Mouse (Mus musculus): Measurements from ENCODE around the gene Alk. TPM values are rescaled to one million over a fixed set of nuclear protein-coding genes. Genes with fewer than 3 reads are reported as not detected.

Alk gene
- polyA plus RNA-seq, 1 experiment from 2014 or later, result 4.7 TPM

GRCm38 (mm10) chr17:71935336-71935735, 669.1 kb downstream of the Alk start:
- no peak overlapping the region for H3K4me3 ChIP-seq (replicated peaks; ENCODE audit: low read length)
- H3K4me1 ChIP-seq (replicated peaks; ENCODE audit: control insufficient read depth, insufficient read depth, low read length), result no peaks in the 10 kb centered on the region
- ATAC-seq, result no peak
- no peak overlapping the region for H3K27ac ChIP-seq (ENCODE audit: low read length)
- 49% methylated on average over 3 of the region's 3 CpGs for WGBS
- H3K9ac ChIP-seq (replicated peaks; ENCODE audit: low read depth, low read length), result no peak overlapping the region
- no peak overlapping the region for H3K4me2 ChIP-seq (ENCODE audit: low read length)
- H3K36me3 ChIP-seq (ENCODE audit: control insufficient read depth, insufficient read depth), result no peaks in the 10 kb centered on the region
- no peaks in the 10 kb centered on the region for H3K27me3 ChIP-seq (replicated peaks; ENCODE audit: control insufficient read depth, insufficient read depth, low read length)
- H3K9me3 ChIP-seq (ENCODE audit: control insufficient read depth, low read length), result no peaks in the 10 kb centered on the region

GRCm38 (mm10) chr17:71914941-71915340, 689.5 kb downstream of the Alk start:
- Histone ChIP-seq H3K36me3 (ENCODE audit: control insufficient read depth, insufficient read depth) (no peaks in the 10 kb centered on the region), H3K27ac (ENCODE audit: low read length) (no peak overlapping the region), H3K4me3 (replicated peaks; ENCODE audit: low read length) (no peak overlapping the region), H3K4me1 (replicated peaks; ENCODE audit: control insufficient read depth, insufficient read depth, low read length) (peaks cover 4% of the 10 kb centered on the region), H3K4me2 (ENCODE audit: low read length) (no peak overlapping the region), H3K9me3 (ENCODE audit: control insufficient read depth, low read length) (no peaks in the 10 kb centered on the region), H3K27me3 (replicated peaks; ENCODE audit: control insufficient read depth, insufficient read depth, low read length) (no peaks in the 10 kb centered on the region), H3K9ac (replicated peaks; ENCODE audit: low read depth, low read length) (no peak overlapping the region)
- ATAC-seq, result no peak
- 81% methylated on average over 5 of the region's 5 CpGs for WGBS

GRCm38 (mm10) chr17:71914541-71914940, 689.9 kb downstream of the Alk start:
- H3K9ac ChIP-seq (replicated peaks; ENCODE audit: low read depth, low read length), result no peak overlapping the region
- 75% methylated on average over 3 of the region's 3 CpGs for WGBS
- ATAC-seq, result no peak

GRCm38 (mm10) chr17:71913188-71913587, 691.2 kb downstream of the Alk start:
- Histone ChIP-seq H3K27ac (ENCODE audit: low read length) (no peak overlapping the region), H3K4me3 (replicated peaks; ENCODE audit: low read length) (no peak overlapping the region), H3K36me3 (ENCODE audit: control insufficient read depth, insufficient read depth) (no peaks in the 10 kb centered on the region), H3K4me2 (ENCODE audit: low read length) (no peak overlapping the region), H3K9ac (replicated peaks; ENCODE audit: low read depth, low read length) (no peak overlapping the region), H3K27me3 (replicated peaks; ENCODE audit: control insufficient read depth, insufficient read depth, low read length) (no peaks in the 10 kb centered on the region), H3K4me1 (replicated peaks; ENCODE audit: control insufficient read depth, insufficient read depth, low read length) (peaks cover 4% of the 10 kb centered on the region), H3K9me3 (ENCODE audit: control insufficient read depth, low read length) (no peaks in the 10 kb centered on the region)
- ATAC-seq, result no peak
- WGBS, result 77% methylated on average over 3 of the region's 3 CpGs

More at GRCm38 (mm10) chr17:71914541-71914940, 689.9 kb downstream of the Alk start:
- Histone ChIP-seq H3K4me2 (ENCODE audit: low read length) (no peak overlapping the region), H3K9me3 (ENCODE audit: control insufficient read depth, low read length) (no peaks in the 10 kb centered on the region), H3K36me3 (ENCODE audit: control insufficient read depth, insufficient read depth) (no peaks in the 10 kb centered on the region), H3K4me3 (replicated peaks; ENCODE audit: low read length) (no peak overlapping the region), H3K27ac (ENCODE audit: low read length) (no peak overlapping the region), H3K4me1 (replicated peaks; ENCODE audit: control insufficient read depth, insufficient read depth, low read length) (peaks cover 4% of the 10 kb centered on the region), H3K27me3 (replicated peaks; ENCODE audit: control insufficient read depth, insufficient read depth, low read length) (no peaks in the 10 kb centered on the region)

GRCm38 (mm10) chr17:71909107-71909506, 695.3 kb downstream of the Alk start:
- no peak overlapping the region for H3K9ac ChIP-seq (replicated peaks; ENCODE audit: low read depth, low read length)

GRCm38 (mm10) chr17:71881369-71881768, 723.1 kb downstream of the Alk start:
- Histone ChIP-seq H3K4me1 (replicated peaks; ENCODE audit: control insufficient read depth, insufficient read depth, low read length) (no peaks in the 10 kb centered on the region), H3K4me2 (ENCODE audit: low read length) (no peak overlapping the region), H3K9me3 (ENCODE audit: control insufficient read depth, low read length) (no peaks in the 10 kb centered on the region), H3K27ac (ENCODE audit: low read length) (no peak overlapping the region), H3K36me3 (ENCODE audit: control insufficient read depth, insufficient read depth) (no peaks in the 10 kb centered on the region), H3K9ac (replicated peaks; ENCODE audit: low read depth, low read length) (no peak overlapping the region), H3K4me3 (replicated peaks; ENCODE audit: low read length) (no peak overlapping the region), H3K27me3 (replicated peaks; ENCODE audit: control insufficient read depth, insufficient read depth, low read length) (no peaks in the 10 kb centered on the region)
- ATAC-seq, result no peak
- 78% methylated on average over 6 of the region's 6 CpGs for WGBS

More at GRCm38 (mm10) chr17:71909107-71909506, 695.3 kb downstream of the Alk start:
- H3K27ac ChIP-seq (ENCODE audit: low read length), result no peak overlapping the region
- no peak overlapping the region for H3K4me2 ChIP-seq (ENCODE audit: low read length)
- H3K36me3 ChIP-seq (ENCODE audit: control insufficient read depth, insufficient read depth), result no peaks in the 10 kb centered on the region
- H3K27me3 ChIP-seq (replicated peaks; ENCODE audit: control insufficient read depth, insufficient read depth, low read length), result no peaks in the 10 kb centered on the region
- no peaks in the 10 kb centered on the region for H3K9me3 ChIP-seq (ENCODE audit: control insufficient read depth, low read length)
- no peak for ATAC-seq
- no peaks in the 10 kb centered on the region for H3K4me1 ChIP-seq (replicated peaks; ENCODE audit: control insufficient read depth, insufficient read depth, low read length)
- no peak overlapping the region for H3K4me3 ChIP-seq (replicated peaks; ENCODE audit: low read length)
- 54% methylated on average over 3 of the region's 3 CpGs for WGBS

GRCm38 (mm10) chr17:71875492-71875891, 728.9 kb downstream of the Alk start:
- WGBS, result 79% methylated on average over 7 of the region's 7 CpGs
- H3K9me3 ChIP-seq (ENCODE audit: control insufficient read depth, low read length), result 0 out of 2 replicates have a peak, but pooled peaks cover 3% of the 10 kb centered on the region
- H3K4me3 ChIP-seq (replicated peaks; ENCODE audit: low read length), result no peak overlapping the region
- H3K27me3 ChIP-seq (replicated peaks; ENCODE audit: control insufficient read depth, insufficient read depth, low read length), result no peaks in the 10 kb centered on the region
- H3K4me1 ChIP-seq (replicated peaks; ENCODE audit: control insufficient read depth, insufficient read depth, low read length), result no peaks in the 10 kb centered on the region
- H3K36me3 ChIP-seq (ENCODE audit: control insufficient read depth, insufficient read depth), result no peaks in the 10 kb centered on the region
- no peak overlapping the region for H3K9ac ChIP-seq (replicated peaks; ENCODE audit: low read depth, low read length)
- no peak overlapping the region for H3K4me2 ChIP-seq (ENCODE audit: low read length)
- H3K27ac ChIP-seq (ENCODE audit: low read length), result no peak overlapping the region
- no peak for ATAC-seq

GRCm38 (mm10) chr17:71874795-71875194, 729.6 kb downstream of the Alk start:
- Histone ChIP-seq H3K27me3 (replicated peaks; ENCODE audit: control insufficient read depth, insufficient read depth, low read length) (no peaks in the 10 kb centered on the region), H3K4me3 (replicated peaks; ENCODE audit: low read length) (no peak overlapping the region), H3K36me3 (ENCODE audit: control insufficient read depth, insufficient read depth) (no peaks in the 10 kb centered on the region), H3K4me2 (ENCODE audit: low read length) (no peak overlapping the region), H3K9ac (replicated peaks; ENCODE audit: low read depth, low read length) (no peak overlapping the region), H3K27ac (ENCODE audit: low read length) (no peak overlapping the region), H3K4me1 (replicated peaks; ENCODE audit: control insufficient read depth, insufficient read depth, low read length) (0 out of 2 replicates have a peak, but pooled peaks cover under 1% of the 10 kb centered on the region), H3K9me3 (ENCODE audit: control insufficient read depth, low read length) (0 out of 2 replicates have a peak, but pooled peaks cover 3% of the 10 kb centered on the region)
- 93% methylated on average over 9 of the region's 9 CpGs for WGBS
- no peak for ATAC-seq

GRCm38 (mm10) chr17:71874077-71874476, 730.4 kb downstream of the Alk start:
- 35% methylated on average over 6 of the region's 6 CpGs for WGBS

GRCm38 (mm10) chr17:71872976-71873375, 731.5 kb downstream of the Alk start:
- Histone ChIP-seq H3K9ac (replicated peaks; ENCODE audit: low read depth, low read length) (no peak overlapping the region), H3K4me2 (ENCODE audit: low read length) (no peak overlapping the region), H3K4me3 (replicated peaks; ENCODE audit: low read length) (no peak overlapping the region), H3K27ac (ENCODE audit: low read length) (no peak overlapping the region), H3K9me3 (ENCODE audit: control insufficient read depth, low read length) (0 out of 2 replicates have a peak, but pooled peaks cover 3% of the 10 kb centered on the region), H3K27me3 (replicated peaks; ENCODE audit: control insufficient read depth, insufficient read depth, low read length) (0 out of 2 replicates have a peak, but pooled peaks cover 2% of the 10 kb centered on the region), H3K4me1 (replicated peaks; ENCODE audit: control insufficient read depth, insufficient read depth, low read length) (peaks cover 7% of the 10 kb centered on the region; the same call in 1 of the 2 replicates), H3K36me3 (ENCODE audit: control insufficient read depth, insufficient read depth) (no peaks in the 10 kb centered on the region)
- no peak for ATAC-seq
- WGBS, result 70% methylated on average over 5 of the region's 5 CpGs

More at GRCm38 (mm10) chr17:71874077-71874476, 730.4 kb downstream of the Alk start:
- Histone ChIP-seq H3K27ac (ENCODE audit: low read length) (no peak overlapping the region), H3K4me2 (ENCODE audit: low read length) (no peak overlapping the region), H3K9ac (replicated peaks; ENCODE audit: low read depth, low read length) (no peak overlapping the region), H3K36me3 (ENCODE audit: control insufficient read depth, insufficient read depth) (no peaks in the 10 kb centered on the region), H3K4me1 (replicated peaks; ENCODE audit: control insufficient read depth, insufficient read depth, low read length) (peaks cover 7% of the 10 kb centered on the region; the same call in 1 of the 2 replicates), H3K4me3 (replicated peaks; ENCODE audit: low read length) (no peak overlapping the region), H3K27me3 (replicated peaks; ENCODE audit: control insufficient read depth, insufficient read depth, low read length) (no peaks in the 10 kb centered on the region), H3K9me3 (ENCODE audit: control insufficient read depth, low read length) (0 out of 2 replicates have a peak, but pooled peaks cover 3% of the 10 kb centered on the region)
- no peak for ATAC-seq

Measured in forebrain, embryonic 16.5 days (tissue).